In genomic region chr5:33542000-33542554, GRCm38 (mm10) we compare ENCODE assay signal across 9 mouse cellular contexts.
A peak's percentile ranks its signal among the peaks of the same experiment; 100 is the strongest.
DNase-seq lines count a peak whose midpoint lies in the region; ATAC-seq and TF ChIP-seq lines count a peak whose summit lies in the region.
"Had no signal": no experiment of that assay in that cellular context is flagged by ENCODE, and none has a peak within 500 bp of the region (broad histone marks: within the 10 kb centered on the region; RNA-seq: fewer than 3 reads in every experiment).

No protein-coding gene starts in this region.

- 20% methylated on average over 11 of the region's 11 CpGs for WGBS in hindbrain, embryonic 13.5 days
- WGBS in midbrain, postnatal 0 days: 51% methylated on average over 11 of the region's 11 CpGs

- TF ChIP-seq CTCF in midbrain, postnatal 0 days (IDR thresholded peaks at IDR 0.05): peak; percentile 35

- no peak overlapping the region for H3K4me2 ChIP-seq in hindbrain, embryonic 13.5 days
- no peak overlapping the region for H3K4me2 ChIP-seq in midbrain, postnatal 0 days (ENCODE audit: low read depth, low read length, poor library complexity, severe bottlenecking)
- H3K4me2 ChIP-seq: lung, embryonic 15.5 days had no signal

- no peaks in the 10 kb centered on the region for H3K9me3 ChIP-seq in hindbrain, embryonic 13.5 days
- H3K9me3 ChIP-seq in midbrain, postnatal 0 days (ENCODE audit: low read length): no peaks in the 10 kb centered on the region
- H3K9me3 ChIP-seq: lung, embryonic 15.5 days had no signal

- H3K36me3 ChIP-seq in hindbrain, embryonic 13.5 days: no peaks in the 10 kb centered on the region
- no peaks in the 10 kb centered on the region for H3K36me3 ChIP-seq in midbrain, postnatal 0 days (ENCODE audit: insufficient read depth, low read length)
- H3K36me3 ChIP-seq: lung, embryonic 15.5 days had no signal

- H3K4me3 ChIP-seq in hindbrain, embryonic 13.5 days: no peak overlapping the region
- no peak overlapping the region for H3K4me3 ChIP-seq in midbrain, postnatal 0 days (ENCODE audit: low read depth, low read length)
- H3K4me3 ChIP-seq: lung, embryonic 15.5 days had no signal

- H3K4me1 ChIP-seq in hindbrain, embryonic 13.5 days (replicated peaks): peaks cover 54% of the 10 kb centered on the region
- peaks cover 6% of the 10 kb centered on the region; the same call in 1 of the 2 replicates for H3K4me1 ChIP-seq in midbrain, postnatal 0 days (ENCODE audit: insufficient read depth, low read length)
- H3K4me1 ChIP-seq: lung, embryonic 15.5 days had no signal

- ATAC-seq in frontal cortex, adult (ENCODE audit: low TSS enrichment): peak; percentile 44; the same call in 1 of the 2 replicates
- ATAC-seq in hindbrain, embryonic 13.5 days (ENCODE audit: low FRiP score): peak; percentile 59
- no peak for ATAC-seq in midbrain, postnatal 0 days (ENCODE audit: low FRiP score)

- no peak overlapping the region for H3K9ac ChIP-seq in hindbrain, embryonic 13.5 days
- H3K9ac ChIP-seq in midbrain, postnatal 0 days (replicated peaks; ENCODE audit: low read length, poor library complexity, severe bottlenecking): no peak overlapping the region
- H3K9ac ChIP-seq: lung, embryonic 15.5 days had no signal

- peaks cover 80% of the 10 kb centered on the region for H3K27me3 ChIP-seq in hindbrain, embryonic 13.5 days
- H3K27me3 ChIP-seq in midbrain, postnatal 0 days (ENCODE audit: insufficient read depth, low read length): peaks cover 11% of the 10 kb centered on the region; the same call in 1 of the 2 replicates

- H3K27ac ChIP-seq in hindbrain, embryonic 13.5 days: 0 out of 2 replicates have a peak overlapping the region, but pooled peaks have one; percentile 23
- no peak overlapping the region for H3K27ac ChIP-seq in midbrain, postnatal 0 days (ENCODE audit: low read depth, low read length)
- H3K27ac ChIP-seq: lung, embryonic 15.5 days had no signal

- no peak for DNase-seq in frontal cortex, postnatal 36 days (ENCODE audit: low spot score in 2 of 2)
- peak; percentile 44 for DNase-seq in 3T3-L1 (ENCODE audit: low read depth, low spot score)
- DNase-seq in cerebellum, postnatal 10 days: peak; percentile 63 to 74
- DNase-seq in midbrain, postnatal 0 days (ENCODE audit: low spot score): peak; percentile 67
- no peak for DNase-seq in right cerebral cortex, postnatal 14 days
- no peak for DNase-seq in gastrocnemius, postnatal 10 days

Comparison
In these comparisons a context has a peak if more than half of its experiments do, and no peak if none do; other contexts are left out.
1. DNase-seq: peak in 3T3-L1 (single experiment), cerebellum, postnatal 10 days (2 of 2) and midbrain, postnatal 0 days (single experiment); none in frontal cortex, postnatal 36 days (0 of 2), right cerebral cortex, postnatal 14 days (single experiment) and gastrocnemius, postnatal 10 days (single experiment).